Mouse (Mus musculus) small intestine, adult 2 months (tissue): Measurements from ENCODE around the gene Slc5a2. TPM values are rescaled to one million over a fixed set of nuclear protein-coding genes. Genes with fewer than 3 reads are reported as not detected.

ENCODE experiments used
- H3K27ac ChIP-seq: fragments of 200-500 bp; 2 replicates; pipeline ENCODE4 v1.5.1; 2012; ENCODE audit warnings: low read depth, low read length, control low read depth, inconsistent platforms; ENCODE audit not compliant: insufficient read depth
- H3K27me3 ChIP-seq: fragments of 200-500 bp; 2 replicates; pipeline ENCODE4 v1.6.1; 2012; ENCODE audit warnings: mild to moderate bottlenecking, moderate library complexity, low read length, inconsistent platforms; ENCODE audit not compliant: control insufficient read depth, insufficient read depth
- H3K36me3 ChIP-seq: fragments of 200-500 bp; 2 replicates; pipeline ENCODE4 v1.6.1; 2012; ENCODE audit warnings: mild to moderate bottlenecking, low read length, control low read depth, inconsistent platforms; ENCODE audit not compliant: control insufficient read depth, insufficient read depth
- H3K4me1 ChIP-seq: fragments of 200-500 bp; 2 replicates; pipeline ENCODE4 v1.6.1; 2012; ENCODE audit warnings: low read length, inconsistent platforms, mixed read lengths; ENCODE audit not compliant: control insufficient read depth, insufficient read depth, insufficient read length
- H3K4me3 ChIP-seq: fragments of 200-500 bp; 2 replicates; pipeline ENCODE4 v1.5.1; 2012; ENCODE audit warnings: low read depth, mild to moderate bottlenecking, control low read depth, inconsistent platforms, low read length, moderate library complexity
- CTCF ChIP-seq: fragments of 200-500 bp; IDR thresholded peaks from 2 replicates; pipeline ENCODE4 v1.5.1; 2012; ENCODE audit warnings: low read depth, mild to moderate bottlenecking, control low read depth, inconsistent platforms, low read length, moderate library complexity, mixed read lengths; ENCODE audit not compliant: insufficient replicate concordance, insufficient read length; ENCODE audit errors: extremely low read depth
- POLR2A ChIP-seq: fragments of 200-500 bp; IDR thresholded peaks from 2 replicates; pipeline ENCODE4 v1.6.1; 2012; ENCODE audit warnings: low read depth, mild to moderate bottlenecking, control low read depth, inconsistent platforms, low read length, moderate library complexity
- WGBS: fragments of 180-500 bp; shearing (Covaris S2); methylation state at CpG from one replicate; pipeline ENCODE4 v1.1.7; 2018; 5-methylcytosine and 5-hydroxymethylcytosine counted together
- polyA plus RNA-seq: library from polyadenylated mRNA; depleted of rRNA; stranded (reverse); fragments of >200 nt; gene quantifications from 2 replicates; pipeline ENCODE4 v1.2.3, GENCODE M21; 2012

The Slc5a2 gene
- polyA plus RNA-seq, 1 experiment, result not detected

GRCm38 (mm10) chr7:128309776-128310175 lies 44.3 kb downstream of the Slc5a2 start:
- Histone ChIP-seq H3K4me3 (no peak overlapping the region), H3K27me3 (no peaks in the 10 kb centered on the region), H3K4me1 (peaks cover 5% of the 10 kb centered on the region; the same call in 1 of the 2 replicates), H3K27ac (no peak overlapping the region), H3K36me3 (no peaks in the 10 kb centered on the region)
- TF ChIP-seq CTCF (no peak), POLR2A (no peak)
- WGBS, result 70% methylated on average over 1 of the region's 1 CpGs

GRCm38 (mm10) chr7:128310229-128310688 lies 44.8 kb downstream of the Slc5a2 start:
- Histone ChIP-seq H3K36me3 (no peaks in the 10 kb centered on the region), H3K4me3 (no peak overlapping the region), H3K27me3 (no peaks in the 10 kb centered on the region), H3K4me1 (peaks cover 5% of the 10 kb centered on the region; the same call in 1 of the 2 replicates), H3K27ac (no peak overlapping the region)
- TF ChIP-seq POLR2A (no peak), CTCF (no peak)
- 13% methylated on average over 8 of the region's 8 CpGs for WGBS

- H3K27me3 ChIP-seq, result no peaks in the 10 kb centered on the region
- no peak overlapping the region for H3K27ac ChIP-seq
- no peaks in the 10 kb centered on the region for H3K36me3 ChIP-seq
- H3K4me1 ChIP-seq, result peaks cover 5% of the 10 kb centered on the region; the same call in 1 of the 2 replicates
- no peak for TF ChIP-seq POLR2A
- no peak for TF ChIP-seq CTCF
- H3K4me3 ChIP-seq, result no peak overlapping the region
- 73% methylated on average over 3 of the region's 3 CpGs for WGBS
These were observed 45.8 kb downstream of the Slc5a2 start for GRCm38 (mm10) chr7:128311263-128311662.

GRCm38 (mm10) chr7:128311811-128312210 lies 46.4 kb downstream of the Slc5a2 start:
- no peak overlapping the region for H3K4me3 ChIP-seq
- TF ChIP-seq POLR2A (no peak), CTCF (no peak)
- H3K4me1 ChIP-seq, result peaks cover 5% of the 10 kb centered on the region; the same call in 1 of the 2 replicates
- no peaks in the 10 kb centered on the region for H3K27me3 ChIP-seq
- no peak overlapping the region for H3K27ac ChIP-seq
- WGBS, result 79% methylated on average over 8 of the region's 8 CpGs
- H3K36me3 ChIP-seq, result no peaks in the 10 kb centered on the region

- Histone ChIP-seq H3K27ac (no peak overlapping the region), H3K36me3 (no peaks in the 10 kb centered on the region), H3K4me3 (no peak overlapping the region), H3K4me1 (peaks cover 5% of the 10 kb centered on the region; the same call in 1 of the 2 replicates), H3K27me3 (no peaks in the 10 kb centered on the region)
- TF ChIP-seq CTCF (no peak), POLR2A (no peak)
- 83% methylated on average over 13 of the region's 13 CpGs for WGBS
These were observed 47.1 kb downstream of the Slc5a2 start for GRCm38 (mm10) chr7:128312375-128313059.

- 76% methylated on average over 2 of the region's 2 CpGs for WGBS
- peaks cover 5% of the 10 kb centered on the region; the same call in 1 of the 2 replicates for H3K4me1 ChIP-seq
- TF ChIP-seq CTCF (no peak), POLR2A (no peak)
- H3K27me3 ChIP-seq, result no peaks in the 10 kb centered on the region
- no peak overlapping the region for H3K4me3 ChIP-seq
- no peaks in the 10 kb centered on the region for H3K36me3 ChIP-seq
- no peak overlapping the region for H3K27ac ChIP-seq
These were observed 48.1 kb downstream of the Slc5a2 start for GRCm38 (mm10) chr7:128313601-128314000.

- Histone ChIP-seq H3K27ac (no peak overlapping the region), H3K27me3 (no peaks in the 10 kb centered on the region), H3K4me3 (no peak overlapping the region), H3K4me1 (peaks cover 5% of the 10 kb centered on the region; the same call in 1 of the 2 replicates), H3K36me3 (no peaks in the 10 kb centered on the region)
- no peak for TF ChIP-seq POLR2A
- TF ChIP-seq CTCF, result no peak
- WGBS, result 72% methylated on average over 7 of the region's 7 CpGs
These were observed 49.0 kb downstream of the Slc5a2 start for GRCm38 (mm10) chr7:128314491-128314890.
